Mouse (Mus musculus): ENCODE measurements around the gene Ncoa3. TPM values are rescaled to one million over a fixed set of nuclear protein-coding genes. Genes with fewer than 3 reads are reported as not detected.
"Not testable (repeated sequence)": the region's sequence is repeated elsewhere in the genome, so short reads cannot be mapped to it uniquely, and the experiment has no call there.

Gene Ncoa3
- polyA plus RNA-seq, 1 experiment from 2014 or later, result 16.7 TPM

- 58% methylated on average over 6 of the region's 6 CpGs for WGBS
- no peak overlapping the region for H3K9ac ChIP-seq
These were observed 81.9 kb downstream of the Ncoa3 start for GRCm38 (mm10) chr2:166074322-166074721.

GRCm38 (mm10) chr2:166077371-166077770, 84.9 kb downstream of the Ncoa3 start:
- ATAC-seq (replicated peaks), result no peak
- Histone ChIP-seq H3K9me3 (no peaks in the 10 kb centered on the region), H3K27ac (no peak overlapping the region), H3K27me3 (replicated peaks) (no peaks in the 10 kb centered on the region), H3K4me1 (0 out of 2 replicates have a peak, but pooled peaks cover 3% of the 10 kb centered on the region), H3K4me3 (no peak overlapping the region), H3K4me2 (no peak overlapping the region), H3K9ac (no peak overlapping the region), H3K36me3 (replicated peaks) (0 out of 2 replicates have a peak, but pooled peaks cover 10% of the 10 kb centered on the region)
- 91% methylated on average over 9 of the region's 9 CpGs for WGBS

More at GRCm38 (mm10) chr2:166074322-166074721, 81.9 kb downstream of the Ncoa3 start:
- no peaks in the 10 kb centered on the region for H3K4me1 ChIP-seq
- ATAC-seq (replicated peaks), result no peak
- H3K27ac ChIP-seq, result no peak overlapping the region
- no peak overlapping the region for H3K4me3 ChIP-seq
- H3K4me2 ChIP-seq, result no peak overlapping the region
- peaks cover 20% of the 10 kb centered on the region for H3K36me3 ChIP-seq (replicated peaks)
- no peaks in the 10 kb centered on the region for H3K27me3 ChIP-seq (replicated peaks)
- H3K9me3 ChIP-seq, result no peaks in the 10 kb centered on the region

GRCm38 (mm10) chr2:166079231-166079630, 86.8 kb downstream of the Ncoa3 start:
- Histone ChIP-seq H3K4me1 (0 out of 2 replicates have a peak, but pooled peaks cover 5% of the 10 kb centered on the region), H3K27me3 (replicated peaks) (no peaks in the 10 kb centered on the region), H3K9me3 (no peaks in the 10 kb centered on the region), H3K4me2 (no peak overlapping the region), H3K36me3 (replicated peaks) (no peaks in the 10 kb centered on the region), H3K4me3 (no peak overlapping the region), H3K27ac (no peak overlapping the region), H3K9ac (no peak overlapping the region)
- WGBS, result 92% methylated on average over 14 of the region's 14 CpGs
- ATAC-seq (replicated peaks), result no peak

GRCm38 (mm10) chr2:166079961-166080885, 87.8 kb downstream of the Ncoa3 start:
- no peak overlapping the region for H3K4me3 ChIP-seq
- H3K36me3 ChIP-seq (replicated peaks), result no peaks in the 10 kb centered on the region
- no peaks in the 10 kb centered on the region for H3K9me3 ChIP-seq
- no peaks in the 10 kb centered on the region for H3K27me3 ChIP-seq (replicated peaks)
- H3K4me1 ChIP-seq, result 0 out of 2 replicates have a peak, but pooled peaks cover 5% of the 10 kb centered on the region
- H3K27ac ChIP-seq, result no peak overlapping the region
- 59% methylated on average over 17 of the region's 17 CpGs for WGBS
- no peak overlapping the region for H3K4me2 ChIP-seq
- no peak for ATAC-seq (replicated peaks)
- H3K9ac ChIP-seq, result no peak overlapping the region

GRCm38 (mm10) chr2:166080967-166081750, 88.7 kb downstream of the Ncoa3 start:
- H3K4me2 ChIP-seq, result no peak overlapping the region
- H3K9ac ChIP-seq, result no peak overlapping the region
- H3K9me3 ChIP-seq, result no peaks in the 10 kb centered on the region
- 88% methylated on average over 21 of the region's 21 CpGs for WGBS
- ATAC-seq (replicated peaks), result no peak
- no peak overlapping the region for H3K4me3 ChIP-seq
- 0 out of 2 replicates have a peak, but pooled peaks cover 5% of the 10 kb centered on the region for H3K4me1 ChIP-seq
- H3K36me3 ChIP-seq (replicated peaks), result no peaks in the 10 kb centered on the region
- 0 out of 2 replicates have a peak, but pooled peaks cover 3% of the 10 kb centered on the region for H3K27me3 ChIP-seq (replicated peaks)
- no peak overlapping the region for H3K27ac ChIP-seq

GRCm38 (mm10) chr2:166082193-166082592, 89.8 kb downstream of the Ncoa3 start:
- Histone ChIP-seq H3K4me1 (0 out of 2 replicates have a peak, but pooled peaks cover 5% of the 10 kb centered on the region), H3K4me3 (no peak overlapping the region), H3K27ac (no peak overlapping the region), H3K27me3 (replicated peaks) (0 out of 2 replicates have a peak, but pooled peaks cover 3% of the 10 kb centered on the region), H3K4me2 (no peak overlapping the region), H3K9ac (no peak overlapping the region), H3K36me3 (replicated peaks) (no peaks in the 10 kb centered on the region), H3K9me3 (no peaks in the 10 kb centered on the region)
- ATAC-seq (replicated peaks), result no peak
- 66% methylated on average over 5 of the region's 5 CpGs for WGBS

GRCm38 (mm10) chr2:166082661-166083060, 90.2 kb downstream of the Ncoa3 start:
- WGBS, result 81% methylated on average over 10 of the region's 10 CpGs
- ATAC-seq (replicated peaks), result no peak
- Histone ChIP-seq H3K4me3 (no peak overlapping the region), H3K4me1 (0 out of 2 replicates have a peak, but pooled peaks cover 5% of the 10 kb centered on the region), H3K9ac (no peak overlapping the region), H3K36me3 (replicated peaks) (no peaks in the 10 kb centered on the region), H3K27me3 (replicated peaks) (0 out of 2 replicates have a peak, but pooled peaks cover 3% of the 10 kb centered on the region), H3K4me2 (no peak overlapping the region), H3K9me3 (no peaks in the 10 kb centered on the region), H3K27ac (no peak overlapping the region)

GRCm38 (mm10) chr2:166083542-166084031, 91.2 kb downstream of the Ncoa3 start:
- Histone ChIP-seq H3K9me3 (no peaks in the 10 kb centered on the region), H3K27me3 (replicated peaks) (0 out of 2 replicates have a peak, but pooled peaks cover 3% of the 10 kb centered on the region), H3K27ac (no peak overlapping the region), H3K4me2 (no peak overlapping the region), H3K9ac (no peak overlapping the region), H3K4me1 (0 out of 2 replicates have a peak, but pooled peaks cover 5% of the 10 kb centered on the region), H3K4me3 (no peak overlapping the region), H3K36me3 (replicated peaks) (no peaks in the 10 kb centered on the region)
- ATAC-seq (replicated peaks), result no peak
- 72% methylated on average over 9 of the region's 9 CpGs for WGBS

- no peak for ATAC-seq (replicated peaks)
These were observed 91.7 kb downstream of the Ncoa3 start for GRCm38 (mm10) chr2:166084111-166084510.

GRCm38 (mm10) chr2:166084964-166085363, 92.5 kb downstream of the Ncoa3 start:
- WGBS, result 38% methylated on average over 6 of the region's 6 CpGs
- not testable (repeated sequence) for H3K9me3 ChIP-seq; H3K36me3 ChIP-seq (replicated peaks); H3K4me3 ChIP-seq; ATAC-seq (replicated peaks); H3K9ac ChIP-seq; H3K4me1 ChIP-seq; H3K27me3 ChIP-seq (replicated peaks); H3K27ac ChIP-seq; H3K4me2 ChIP-seq

More at GRCm38 (mm10) chr2:166084111-166084510, 91.7 kb downstream of the Ncoa3 start:
- no peak overlapping the region for H3K4me3 ChIP-seq
- H3K27ac ChIP-seq, result no peak overlapping the region
- H3K9me3 ChIP-seq, result no peaks in the 10 kb centered on the region
- no peak overlapping the region for H3K4me2 ChIP-seq
- 89% methylated on average over 7 of the region's 7 CpGs for WGBS
- no peak overlapping the region for H3K9ac ChIP-seq
- H3K27me3 ChIP-seq (replicated peaks), result 0 out of 2 replicates have a peak, but pooled peaks cover 3% of the 10 kb centered on the region
- H3K36me3 ChIP-seq (replicated peaks), result 0 out of 2 replicates have a peak, but pooled peaks cover 3% of the 10 kb centered on the region
- 0 out of 2 replicates have a peak, but pooled peaks cover 5% of the 10 kb centered on the region for H3K4me1 ChIP-seq

- Histone ChIP-seq H3K9me3 (no peaks in the 10 kb centered on the region), H3K4me2 (no peak overlapping the region), H3K4me3 (no peak overlapping the region), H3K4me1 (peaks cover 13% of the 10 kb centered on the region; the same call in 1 of the 2 replicates), H3K9ac (no peak overlapping the region), H3K27ac (no peak overlapping the region), H3K27me3 (replicated peaks) (0 out of 2 replicates have a peak, but pooled peaks cover 3% of the 10 kb centered on the region), H3K36me3 (replicated peaks) (0 out of 2 replicates have a peak, but pooled peaks cover 4% of the 10 kb centered on the region)
- peak; percentile 18; the same call in 1 of the 2 replicates for ATAC-seq (replicated peaks)
- WGBS, result 90% methylated on average over 10 of the region's 10 CpGs
These were observed 93.3 kb downstream of the Ncoa3 start for GRCm38 (mm10) chr2:166085780-166086179.
